Mouse (Mus musculus) testis, adult 2 months (tissue): ENCODE measurements at regions not wholly inside any gene's neighbourhood (a gene's known extent, or its start where the extent isn't known, plus 50 kb on each side); places are given as distances from the start of the nearest gene placed in this dataset.

Source experiments
- CTCF ChIP-seq: fragments of 200-500 bp; IDR thresholded peaks from 2 replicates; pipeline ENCODE4 v1.5.1; 2012; ENCODE audit warnings: low read depth, mild to moderate bottlenecking, inconsistent platforms, low read length, moderate library complexity; ENCODE audit not compliant: control insufficient read depth, insufficient read depth, insufficient replicate concordance
- POLR2A ChIP-seq: fragments of 200-500 bp; IDR thresholded peaks from 2 replicates; pipeline ENCODE4 v1.6.1; 2012; ENCODE audit warnings: low read depth, mild to moderate bottlenecking, inconsistent platforms, low read length, moderate library complexity; ENCODE audit not compliant: control insufficient read depth

DNA sequence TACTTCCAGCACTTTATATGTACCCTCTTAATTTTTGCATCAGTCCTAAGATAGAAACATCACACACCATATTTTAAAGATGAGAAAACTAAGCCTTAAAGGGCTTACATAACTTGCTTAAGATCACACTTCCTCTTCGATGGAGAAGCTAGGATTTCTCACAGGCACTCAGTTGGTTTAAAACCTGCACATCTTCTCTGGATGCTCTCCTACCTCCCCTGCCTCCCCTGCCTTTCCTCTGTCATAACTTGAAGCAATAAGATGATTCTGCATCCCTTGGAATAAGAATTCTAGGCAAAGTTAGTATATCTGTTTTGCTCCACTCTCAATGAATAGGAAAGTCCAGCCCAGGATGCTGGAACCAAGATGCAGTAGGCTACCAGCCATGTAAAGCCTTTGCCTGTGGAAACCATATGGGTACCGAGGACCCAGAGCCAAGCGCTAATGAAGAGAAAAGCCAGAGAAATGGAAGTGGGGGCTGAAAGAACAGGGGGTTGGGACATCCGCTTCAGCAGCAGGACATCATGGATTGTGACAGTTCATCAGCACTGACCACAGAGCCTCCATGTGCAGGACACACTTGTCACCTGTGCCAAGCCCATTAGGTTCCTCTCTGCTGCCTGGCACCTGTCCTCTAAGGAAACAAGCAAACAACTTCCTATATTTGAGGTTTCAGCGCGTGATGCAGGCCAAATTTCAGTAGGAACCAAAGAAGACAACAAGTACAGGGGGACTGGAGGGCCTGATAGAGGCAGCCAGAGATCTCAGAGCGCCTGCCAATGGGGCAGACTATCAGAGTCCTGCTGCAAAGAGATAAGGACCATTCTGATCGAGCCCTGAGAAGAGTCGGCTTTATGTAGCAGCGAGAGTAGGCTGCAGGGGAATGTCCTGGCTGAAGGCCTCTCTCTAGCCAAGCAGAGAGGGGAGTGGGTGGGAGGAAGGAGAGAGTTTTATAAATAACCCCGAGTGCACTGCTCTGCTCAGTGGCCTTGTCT, 60.5 kb downstream of the Ier5 start:
- TF ChIP-seq CTCF: no peak
- no peak for TF ChIP-seq POLR2A
